Mouse (Mus musculus): ENCODE measurements around the gene Defa22. TPM values are rescaled to one million over a fixed set of nuclear protein-coding genes. Genes with fewer than 3 reads are reported as not detected.
"Not testable (repeated sequence)": the region's sequence is repeated elsewhere in the genome, so short reads cannot be mapped to it uniquely, and the experiment has no call there.

The Defa22 gene
- polyA plus RNA-seq (2014; fragmentation: Nextera tagmentation; extraction: Ambion mirVana): not detected in 2 replicates

DNA sequence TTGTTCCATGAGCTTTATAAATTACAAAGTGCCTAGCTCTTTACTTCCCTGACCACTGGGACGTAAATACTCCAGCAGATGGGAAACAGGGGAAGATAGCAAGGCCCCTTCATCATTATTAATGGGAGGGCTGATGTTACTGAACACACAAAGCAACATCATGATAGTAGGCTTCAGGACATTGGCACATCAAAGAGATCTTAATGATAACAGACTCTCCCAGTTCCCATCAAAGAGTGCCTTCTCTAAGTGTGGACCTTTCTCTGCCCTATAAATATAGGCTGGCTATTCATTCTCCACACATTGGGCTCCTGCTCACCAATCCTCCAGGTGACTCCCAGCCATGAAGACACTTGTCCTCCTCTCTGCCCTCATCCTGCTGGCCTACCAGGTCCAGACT is at the start of gene Defa22:
Gene Defa22 (plus strand): TSS at position 301 of the 400 bp plus-strand sequence.
- not testable (repeated sequence) for H3K9ac ChIP-seq; H3K36me3 ChIP-seq (replicated peaks; ENCODE audit: control insufficient read depth, insufficient read depth); H3K4me1 ChIP-seq (replicated peaks; ENCODE audit: control insufficient read depth, insufficient read depth, low read length); H3K27me3 ChIP-seq (ENCODE audit: control insufficient read depth, insufficient read depth, low read length); H3K4me3 ChIP-seq (replicated peaks; ENCODE audit: low read length); ATAC-seq (ENCODE audit: low FRiP score); DNase-seq (ENCODE audit: low spot score); H3K4me2 ChIP-seq (replicated peaks); H3K27ac ChIP-seq; H3K9me3 ChIP-seq (ENCODE audit: control insufficient read depth, low read length)
- no CpG with 5 or more reads among the region's 1 CpGs for WGBS

GRCm38 (mm10) chr8:21134342-21134741 is 27.7 kb upstream of the Defa22 start, which contains the start of gene Defa30:
Gene Defa30 (plus strand): TSS chr8:21134642.
- H3K4me3 ChIP-seq (replicated peaks; ENCODE audit: low read length); H3K9ac ChIP-seq; H3K4me2 ChIP-seq (replicated peaks); ATAC-seq (ENCODE audit: low FRiP score); H3K4me1 ChIP-seq (replicated peaks; ENCODE audit: control insufficient read depth, insufficient read depth, low read length); H3K36me3 ChIP-seq (replicated peaks; ENCODE audit: control insufficient read depth, insufficient read depth); H3K27ac ChIP-seq; H3K9me3 ChIP-seq (ENCODE audit: control insufficient read depth, low read length); DNase-seq (ENCODE audit: low spot score); H3K27me3 ChIP-seq (ENCODE audit: control insufficient read depth, insufficient read depth, low read length): not testable (repeated sequence)
- 51% methylated on average over 3 of the region's 3 CpGs for WGBS

DNA sequence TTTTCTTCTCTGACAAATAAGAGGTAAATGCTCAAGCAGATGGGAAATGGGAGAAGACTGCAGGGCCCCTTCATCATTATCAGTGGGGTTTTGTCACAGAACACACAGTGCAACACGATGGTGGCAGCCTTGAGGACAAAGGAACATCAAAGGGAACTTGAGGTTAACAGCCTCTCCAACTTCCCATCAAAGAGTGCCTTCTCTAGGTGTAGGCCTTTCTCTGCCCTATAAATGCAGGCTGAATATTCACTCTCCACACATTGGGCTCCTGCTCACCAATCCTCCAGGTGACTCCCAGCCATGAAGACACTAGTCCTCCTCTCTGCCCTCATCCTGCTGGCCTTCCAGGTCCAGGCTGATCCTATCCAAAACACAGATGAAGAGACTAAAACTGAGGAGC is 29.2 kb downstream of the Defa22 start, which contains the start of gene Defa31:
Gene Defa31 (plus strand): TSS at position 301 of the 400 bp plus-strand sequence.
- not testable (repeated sequence) for DNase-seq (ENCODE audit: low spot score); H3K36me3 ChIP-seq (replicated peaks; ENCODE audit: control insufficient read depth, insufficient read depth); H3K4me3 ChIP-seq (replicated peaks; ENCODE audit: low read length); H3K27me3 ChIP-seq (ENCODE audit: control insufficient read depth, insufficient read depth, low read length); H3K27ac ChIP-seq; H3K9me3 ChIP-seq (ENCODE audit: control insufficient read depth, low read length); H3K9ac ChIP-seq; ATAC-seq (ENCODE audit: low FRiP score); H3K4me2 ChIP-seq (replicated peaks); H3K4me1 ChIP-seq (replicated peaks; ENCODE audit: control insufficient read depth, insufficient read depth, low read length)
- no CpG with 5 or more reads among the region's 1 CpGs for WGBS

GRCm38 (mm10) chr8:21201261-21201660 is 39.2 kb downstream of the Defa22 start, which contains the start of gene Gm15293:
Gene Gm15293 (plus strand): TSS chr8:21201561.
- H3K9ac ChIP-seq; H3K4me1 ChIP-seq (replicated peaks; ENCODE audit: control insufficient read depth, insufficient read depth, low read length); H3K27me3 ChIP-seq (ENCODE audit: control insufficient read depth, insufficient read depth, low read length); H3K9me3 ChIP-seq (ENCODE audit: control insufficient read depth, low read length); DNase-seq (ENCODE audit: low spot score); H3K4me2 ChIP-seq (replicated peaks); H3K27ac ChIP-seq; H3K4me3 ChIP-seq (replicated peaks; ENCODE audit: low read length); ATAC-seq (ENCODE audit: low FRiP score); H3K36me3 ChIP-seq (replicated peaks; ENCODE audit: control insufficient read depth, insufficient read depth): not testable (repeated sequence)
- no CpG with 5 or more reads among the region's 1 CpGs for WGBS

Other genes with a start within 250 kb of the Defa22 start
- not detected in 2 replicates for gene Gm6040, start 240.2 kb upstream of the Defa22 start, polyA plus RNA-seq (2014; fragmentation: Nextera tagmentation; extraction: Ambion mirVana)
- not detected in 2 replicates for gene AY761185, start 217.6 kb upstream of the Defa22 start, polyA plus RNA-seq (2014; fragmentation: Nextera tagmentation; extraction: Ambion mirVana)
- gene Defa21, start 136.7 kb upstream of the Defa22 start, polyA plus RNA-seq (2014; fragmentation: Nextera tagmentation; extraction: Ambion mirVana): not detected in 2 replicates
- gene Defa23, start 107.2 kb upstream of the Defa22 start, polyA plus RNA-seq (2014; fragmentation: Nextera tagmentation; extraction: Ambion mirVana): not detected in 2 replicates
- gene Defa35, start 97.2 kb upstream of the Defa22 start, polyA plus RNA-seq (2014; fragmentation: Nextera tagmentation; extraction: Ambion mirVana): not detected in 2 replicates
- not detected in 2 replicates for gene Defa25, start 77.8 kb upstream of the Defa22 start, polyA plus RNA-seq (2014; fragmentation: Nextera tagmentation; extraction: Ambion mirVana)
- not detected in 2 replicates for gene Gm14851, start 66.2 kb upstream of the Defa22 start, polyA plus RNA-seq (2014; fragmentation: Nextera tagmentation; extraction: Ambion mirVana)
- gene Defa30, start 27.6 kb upstream of the Defa22 start, polyA plus RNA-seq (2014; fragmentation: Nextera tagmentation; extraction: Ambion mirVana): not detected in 2 replicates
- gene Defa31, start 29.3 kb downstream of the Defa22 start, polyA plus RNA-seq (2014; fragmentation: Nextera tagmentation; extraction: Ambion mirVana): not detected in 2 replicates
- not detected in 2 replicates for gene Gm15293, start 39.3 kb downstream of the Defa22 start, polyA plus RNA-seq (2014; fragmentation: Nextera tagmentation; extraction: Ambion mirVana)
- gene Gm15292, start 87.5 kb downstream of the Defa22 start, polyA plus RNA-seq (2014; fragmentation: Nextera tagmentation; extraction: Ambion mirVana): not detected in 2 replicates
- gene Defa27, start 153.3 kb downstream of the Defa22 start, polyA plus RNA-seq (2014; fragmentation: Nextera tagmentation; extraction: Ambion mirVana): not detected in 2 replicates
- not detected in 2 replicates for gene Defa29, start 164.7 kb downstream of the Defa22 start, polyA plus RNA-seq (2014; fragmentation: Nextera tagmentation; extraction: Ambion mirVana)
- not detected in 2 replicates for gene Defa2, start 216.2 kb downstream of the Defa22 start, polyA plus RNA-seq (2014; fragmentation: Nextera tagmentation; extraction: Ambion mirVana)
- not detected in 2 replicates for gene Defa33, start 229.5 kb downstream of the Defa22 start, polyA plus RNA-seq (2014; fragmentation: Nextera tagmentation; extraction: Ambion mirVana)